Mouse (Mus musculus): ENCODE results near the gene Npc1l1. TPM values are rescaled to one million over a fixed set of nuclear protein-coding genes. Genes with fewer than 3 reads are reported as not detected.

Gene Npc1l1
- polyA plus RNA-seq, 1 experiment from 2014 or later, result 0.04 TPM

GRCm38 (mm10) chr11:6252824-6253223 is 22.9 kb upstream of the Npc1l1 start:
- no peak overlapping the region for H3K4me3 ChIP-seq
- no peak overlapping the region for H3K27ac ChIP-seq (replicated peaks)
- 0 out of 2 replicates have a peak, but pooled peaks cover 7% of the 10 kb centered on the region for H3K36me3 ChIP-seq
- ATAC-seq (replicated peaks), result no peak
- no peak overlapping the region for H3K4me2 ChIP-seq (replicated peaks)
- H3K9me3 ChIP-seq, result no peaks in the 10 kb centered on the region
- WGBS, result 91% methylated on average over 4 of the region's 4 CpGs
- no peaks in the 10 kb centered on the region for H3K27me3 ChIP-seq
- H3K4me1 ChIP-seq, result no peaks in the 10 kb centered on the region
- H3K9ac ChIP-seq (replicated peaks), result no peak overlapping the region

GRCm38 (mm10) chr11:6252248-6252647 is 22.3 kb upstream of the Npc1l1 start:
- H3K4me1 ChIP-seq, result no peaks in the 10 kb centered on the region
- no peak overlapping the region for H3K27ac ChIP-seq (replicated peaks)
- H3K36me3 ChIP-seq, result 0 out of 2 replicates have a peak, but pooled peaks cover under 1% of the 10 kb centered on the region
- no peak overlapping the region for H3K4me2 ChIP-seq (replicated peaks)
- H3K9ac ChIP-seq (replicated peaks), result no peak overlapping the region
- ATAC-seq (replicated peaks), result no peak
- no peak overlapping the region for H3K4me3 ChIP-seq
- 94% methylated on average over 5 of the region's 5 CpGs for WGBS
- H3K9me3 ChIP-seq, result no peaks in the 10 kb centered on the region
- H3K27me3 ChIP-seq, result no peaks in the 10 kb centered on the region

- H3K4me2 ChIP-seq (replicated peaks), result no peak overlapping the region
- 56% methylated on average over 19 of the region's 19 CpGs for WGBS
- H3K9me3 ChIP-seq, result no peaks in the 10 kb centered on the region
- no peak overlapping the region for H3K27ac ChIP-seq (replicated peaks)
- ATAC-seq (replicated peaks), result no peak
- H3K4me1 ChIP-seq, result no peaks in the 10 kb centered on the region
- no peak overlapping the region for H3K4me3 ChIP-seq
- H3K9ac ChIP-seq (replicated peaks), result no peak overlapping the region
- H3K27me3 ChIP-seq, result no peaks in the 10 kb centered on the region
- H3K36me3 ChIP-seq, result no peaks in the 10 kb centered on the region
Observed at GRCm38 (mm10) chr11:6244707-6245106, 14.8 kb upstream of the Npc1l1 start.

- Histone ChIP-seq H3K4me3 (no peak overlapping the region), H3K9me3 (no peaks in the 10 kb centered on the region), H3K4me1 (no peaks in the 10 kb centered on the region), H3K27me3 (no peaks in the 10 kb centered on the region), H3K9ac (replicated peaks) (no peak overlapping the region), H3K4me2 (replicated peaks) (no peak overlapping the region), H3K36me3 (no peaks in the 10 kb centered on the region), H3K27ac (replicated peaks) (no peak overlapping the region)
- 84% methylated on average over 4 of the region's 4 CpGs for WGBS
- no peak for ATAC-seq (replicated peaks)
Observed at GRCm38 (mm10) chr11:6233025-6233424, 3.1 kb upstream of the Npc1l1 start.

GRCm38 (mm10) chr11:6224541-6225229 is 5.3 kb downstream of the Npc1l1 start:
- H3K9ac ChIP-seq (replicated peaks), result no peak overlapping the region
- no peaks in the 10 kb centered on the region for H3K36me3 ChIP-seq
- H3K9me3 ChIP-seq, result no peaks in the 10 kb centered on the region
- H3K4me3 ChIP-seq, result no peak overlapping the region
- H3K4me2 ChIP-seq (replicated peaks), result no peak overlapping the region
- H3K27ac ChIP-seq (replicated peaks), result no peak overlapping the region
- H3K4me1 ChIP-seq, result no peaks in the 10 kb centered on the region
- ATAC-seq (replicated peaks), result no peak
- H3K27me3 ChIP-seq, result no peaks in the 10 kb centered on the region
- WGBS, result 84% methylated on average over 14 of the region's 14 CpGs

- no peaks in the 10 kb centered on the region for H3K36me3 ChIP-seq
- no peaks in the 10 kb centered on the region for H3K4me1 ChIP-seq
- H3K27me3 ChIP-seq, result no peaks in the 10 kb centered on the region
- no peak overlapping the region for H3K27ac ChIP-seq (replicated peaks)
- H3K9ac ChIP-seq (replicated peaks), result no peak overlapping the region
- H3K4me2 ChIP-seq (replicated peaks), result no peak overlapping the region
- no peak overlapping the region for H3K4me3 ChIP-seq
- 91% methylated on average over 10 of the region's 10 CpGs for WGBS
- no peaks in the 10 kb centered on the region for H3K9me3 ChIP-seq
- ATAC-seq (replicated peaks), result no peak
Observed at GRCm38 (mm10) chr11:6222187-6222586, 7.8 kb downstream of the Npc1l1 start.

GRCm38 (mm10) chr11:6219967-6220366 is 10.0 kb downstream of the Npc1l1 start:
- H3K27me3 ChIP-seq, result no peaks in the 10 kb centered on the region
- no peak for ATAC-seq (replicated peaks)
- no peaks in the 10 kb centered on the region for H3K9me3 ChIP-seq
- H3K4me1 ChIP-seq, result no peaks in the 10 kb centered on the region
- no peak overlapping the region for H3K4me3 ChIP-seq
- no peaks in the 10 kb centered on the region for H3K36me3 ChIP-seq
- H3K4me2 ChIP-seq (replicated peaks), result no peak overlapping the region
- WGBS, result 84% methylated on average over 6 of the region's 6 CpGs
- no peak overlapping the region for H3K9ac ChIP-seq (replicated peaks)
- no peak overlapping the region for H3K27ac ChIP-seq (replicated peaks)

GRCm38 (mm10) chr11:6218189-6218896 is 11.6 kb downstream of the Npc1l1 start:
- no peak overlapping the region for H3K9ac ChIP-seq (replicated peaks)
- ATAC-seq (replicated peaks), result no peak
- H3K4me3 ChIP-seq, result no peak overlapping the region
- no peaks in the 10 kb centered on the region for H3K9me3 ChIP-seq
- no peak overlapping the region for H3K4me2 ChIP-seq (replicated peaks)
- no peaks in the 10 kb centered on the region for H3K27me3 ChIP-seq
- no peaks in the 10 kb centered on the region for H3K36me3 ChIP-seq
- WGBS, result 86% methylated on average over 11 of the region's 11 CpGs
- H3K4me1 ChIP-seq, result no peaks in the 10 kb centered on the region
- no peak overlapping the region for H3K27ac ChIP-seq (replicated peaks)

GRCm38 (mm10) chr11:6216834-6217233 is 13.1 kb downstream of the Npc1l1 start:
- 43% methylated on average over 3 of the region's 3 CpGs for WGBS
- H3K27ac ChIP-seq (replicated peaks), result no peak overlapping the region
- H3K4me2 ChIP-seq (replicated peaks), result no peak overlapping the region
- ATAC-seq (replicated peaks), result no peak
- no peaks in the 10 kb centered on the region for H3K36me3 ChIP-seq
- H3K27me3 ChIP-seq, result no peaks in the 10 kb centered on the region
- no peaks in the 10 kb centered on the region for H3K9me3 ChIP-seq
- no peak overlapping the region for H3K9ac ChIP-seq (replicated peaks)
- H3K4me3 ChIP-seq, result no peak overlapping the region
- H3K4me1 ChIP-seq, result no peaks in the 10 kb centered on the region

GRCm38 (mm10) chr11:6208158-6208557 is 21.8 kb downstream of the Npc1l1 start:
- no peak for ATAC-seq (replicated peaks)
- no peaks in the 10 kb centered on the region for H3K4me1 ChIP-seq
- no peak overlapping the region for H3K4me3 ChIP-seq
- no peak overlapping the region for H3K27ac ChIP-seq (replicated peaks)
- no peak overlapping the region for H3K9ac ChIP-seq (replicated peaks)
- 87% methylated on average over 1 of the region's 1 CpGs for WGBS
- no peaks in the 10 kb centered on the region for H3K9me3 ChIP-seq
- no peak overlapping the region for H3K4me2 ChIP-seq (replicated peaks)
- no peaks in the 10 kb centered on the region for H3K36me3 ChIP-seq
- H3K27me3 ChIP-seq, result no peaks in the 10 kb centered on the region

- no peak overlapping the region for H3K9ac ChIP-seq (replicated peaks)
- no peak overlapping the region for H3K4me3 ChIP-seq
- no peak for ATAC-seq (replicated peaks)
- 91% methylated on average over 2 of the region's 2 CpGs for WGBS
- H3K9me3 ChIP-seq, result no peaks in the 10 kb centered on the region
- H3K4me2 ChIP-seq (replicated peaks), result no peak overlapping the region
- H3K4me1 ChIP-seq, result no peaks in the 10 kb centered on the region
- H3K27me3 ChIP-seq, result no peaks in the 10 kb centered on the region
- no peak overlapping the region for H3K27ac ChIP-seq (replicated peaks)
- no peaks in the 10 kb centered on the region for H3K36me3 ChIP-seq
Observed at GRCm38 (mm10) chr11:6207090-6207489, 22.9 kb downstream of the Npc1l1 start.

GRCm38 (mm10) chr11:6200570-6200969 is 29.4 kb downstream of the Npc1l1 start:
- Histone ChIP-seq H3K9me3 (no peaks in the 10 kb centered on the region), H3K4me1 (peaks cover 29% of the 10 kb centered on the region), H3K36me3 (no peaks in the 10 kb centered on the region), H3K27ac (replicated peaks) (peak overlapping the region; percentile 98), H3K4me3 (peak overlapping the region; percentile 59), H3K9ac (replicated peaks) (peak overlapping the region; percentile 74), H3K27me3 (no peaks in the 10 kb centered on the region), H3K4me2 (replicated peaks) (peak overlapping the region; percentile 78)
- 28% methylated on average over 9 of the region's 9 CpGs for WGBS
- ATAC-seq (replicated peaks), result peak; percentile 46
